Mouse (Mus musculus) spleen, adult 2 months (tissue): Measurements from ENCODE around the gene Dhx32.

ENCODE experiments used
- CTCF ChIP-seq: fragments of 200-500 bp; IDR thresholded peaks from 2 replicates; pipeline ENCODE4 v1.5.1; 2011; ENCODE audit warnings: mild to moderate bottlenecking, inconsistent platforms; ENCODE audit not compliant: insufficient read depth, insufficient read length, insufficient replicate concordance; ENCODE audit errors: extremely low read depth
- POLR2A ChIP-seq: fragments of 200-500 bp; IDR thresholded peaks from 2 replicates; pipeline ENCODE4 v1.6.1; 2011; ENCODE audit warnings: low read depth, low read length, inconsistent platforms

DNA sequence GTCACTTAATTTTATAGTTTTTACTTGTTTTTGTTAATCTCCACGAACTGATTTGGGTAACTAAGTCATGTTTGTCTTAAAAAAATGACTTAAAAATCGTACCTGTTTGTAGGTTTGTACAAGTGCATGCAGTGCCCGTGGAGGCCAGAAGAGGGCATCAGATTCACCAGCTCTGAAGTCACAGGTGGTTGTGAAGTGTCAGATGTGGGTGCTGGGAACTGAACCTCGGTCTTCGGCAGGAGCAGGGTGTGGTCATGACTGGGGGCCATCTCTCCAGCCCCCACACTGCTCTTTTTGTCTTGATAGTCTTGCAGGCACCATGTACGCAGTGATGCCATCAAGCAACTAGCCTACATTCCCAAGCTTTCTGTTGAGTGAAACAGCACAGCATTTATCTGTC, 41.2 kb upstream of the Dhx32 start:
- TF ChIP-seq CTCF = no peak
- no peak for TF ChIP-seq POLR2A
